Mouse (Mus musculus) forebrain, embryonic 13.5 days (tissue): Measurements from ENCODE around the gene Pfn2. TPM values are rescaled to one million over a fixed set of nuclear protein-coding genes. Genes with fewer than 3 reads are reported as not detected.
"Not testable (repeated sequence)": the region's sequence is repeated elsewhere in the genome, so short reads cannot be mapped to it uniquely, and the experiment has no call there.

Experiments used
- ATAC-seq: fragments of 200-750 bp; cut with Nextera tagmentation; 2 replicates; pipeline ENCODE4 v1.8.0; 2017
- H3K27ac ChIP-seq: fragments of 300-500 bp; sonication (generic); 2 replicates; pipeline ENCODE4 v1.5.1; 2015; ENCODE audit warnings: inconsistent platforms, mild to moderate bottlenecking, moderate library complexity
- H3K27me3 ChIP-seq: fragments of 300-500 bp; sonication (generic); 2 replicates; pipeline ENCODE4 v1.6.1; 2015; ENCODE audit warnings: mild to moderate bottlenecking, inconsistent platforms
- H3K36me3 ChIP-seq: fragments of 300-500 bp; sonication (generic); 2 replicates; pipeline ENCODE4 v1.6.1; 2015; ENCODE audit warnings: mild to moderate bottlenecking, inconsistent platforms; ENCODE audit not compliant: poor library complexity, severe bottlenecking
- H3K4me1 ChIP-seq: fragments of 300-500 bp; sonication (generic); 2 replicates; pipeline ENCODE4 v1.6.1; 2015; ENCODE audit warnings: inconsistent platforms
- H3K4me2 ChIP-seq: fragments of 300-500 bp; sonication (generic); 2 replicates; pipeline ENCODE4 v1.6.1; 2015; ENCODE audit warnings: inconsistent platforms, mild to moderate bottlenecking, moderate library complexity
- H3K4me3 ChIP-seq: fragments of 300-500 bp; sonication (generic); 2 replicates; pipeline ENCODE4 v1.5.1; 2015; ENCODE audit warnings: mild to moderate bottlenecking, inconsistent platforms
- H3K9ac ChIP-seq: fragments of 300-500 bp; sonication (generic); 2 replicates; pipeline ENCODE4 v1.6.1; 2015; ENCODE audit warnings: mild to moderate bottlenecking, inconsistent platforms
- H3K9me3 ChIP-seq: fragments of 300-500 bp; sonication (generic); replicated peaks from 2 replicates; pipeline ENCODE4 v1.6.1; 2016; ENCODE audit warnings: inconsistent platforms
- WGBS: fragments of 180-500 bp; shearing (Covaris S2); methylation state at CpG from one replicate; pipeline ENCODE4 v1.1.7; 2015; 5-methylcytosine and 5-hydroxymethylcytosine counted together
- polyA plus RNA-seq: library from polyadenylated mRNA; unstranded; fragments of >200 nt; fragmentation: Nextera tagmentation; extraction: Ambion mirVana; gene quantifications from 2 replicates; pipeline ENCODE4 v1.2.1, GENCODE M21; 2015

Pfn2 gene
- polyA plus RNA-seq: 444 and 476 TPM in 2 replicates

DNA sequence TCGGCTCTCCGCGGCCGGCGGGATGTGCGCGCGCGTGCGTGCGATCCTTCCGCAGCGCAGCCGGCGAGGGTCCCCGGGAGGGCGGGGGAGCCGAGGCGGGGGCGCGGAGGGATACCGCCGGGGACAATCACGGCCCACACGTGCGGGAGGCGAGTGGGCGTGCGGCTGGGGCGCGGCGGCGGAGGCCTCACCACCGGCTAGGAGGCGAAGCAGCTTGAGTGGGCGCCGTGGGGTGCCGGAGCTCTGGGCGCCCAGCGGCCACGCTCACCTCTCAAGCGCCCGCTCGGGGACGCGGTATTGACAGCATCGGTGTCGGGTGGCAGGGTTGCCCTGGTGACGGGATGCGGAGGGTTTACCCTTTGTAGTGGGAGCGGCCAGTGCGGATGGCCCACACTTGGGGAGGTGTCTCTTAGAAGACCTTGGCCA is at the start of gene Pfn2:
Gene Pfn2 (minus strand): TSS at position 320 of the 426 bp plus-strand sequence.
- H3K4me3 ChIP-seq: peak within 1 kb of the TSS; percentile 99
- ATAC-seq: peak; percentile 90
- peak within 1 kb of the TSS; percentile 73 for H3K4me2 ChIP-seq
- no peaks in the 10 kb centered on the region for H3K27me3 ChIP-seq
- H3K9me3 ChIP-seq: no peaks in the 10 kb centered on the region
- H3K27ac ChIP-seq: peak within 1 kb of the TSS; percentile 100
- peaks cover 22% of the 10 kb centered on the region for H3K4me1 ChIP-seq
- H3K9ac ChIP-seq: peak within 1 kb of the TSS; percentile 97
- peaks cover 19% of the 10 kb centered on the region for H3K36me3 ChIP-seq
- WGBS: under 1% methylated on average over 44 of the region's 52 CpGs

DNA sequence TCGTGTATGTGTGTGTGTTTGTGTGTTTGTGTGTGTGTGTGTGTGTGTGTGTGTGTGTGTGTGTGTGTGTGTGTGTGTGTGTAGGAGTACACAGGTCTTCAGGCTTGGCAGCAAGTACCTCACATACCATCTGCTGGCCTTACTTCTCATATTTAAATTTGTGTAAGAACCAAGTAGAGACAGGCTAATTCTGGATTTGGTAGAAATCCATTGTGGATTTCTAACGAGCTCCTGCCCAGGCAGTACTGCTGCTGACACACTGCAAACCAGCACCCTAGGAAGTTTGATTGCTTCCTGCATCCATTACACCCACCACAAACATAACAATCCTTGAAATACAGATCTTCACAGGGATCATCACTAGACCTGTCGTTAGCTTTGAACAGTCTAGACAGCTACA is 35.1 kb upstream of the Pfn2 start:
- Histone ChIP-seq H3K27ac (no peak overlapping the region), H3K4me3 (no peak overlapping the region), H3K9ac (no peak overlapping the region), H3K4me2 (no peak overlapping the region), H3K27me3 (no peaks in the 10 kb centered on the region), H3K9me3 (no peaks in the 10 kb centered on the region), H3K4me1 (no peaks in the 10 kb centered on the region), H3K36me3 (no peaks in the 10 kb centered on the region)
- ATAC-seq: no peak
- 63% methylated on average over 3 of the region's 3 CpGs for WGBS

DNA sequence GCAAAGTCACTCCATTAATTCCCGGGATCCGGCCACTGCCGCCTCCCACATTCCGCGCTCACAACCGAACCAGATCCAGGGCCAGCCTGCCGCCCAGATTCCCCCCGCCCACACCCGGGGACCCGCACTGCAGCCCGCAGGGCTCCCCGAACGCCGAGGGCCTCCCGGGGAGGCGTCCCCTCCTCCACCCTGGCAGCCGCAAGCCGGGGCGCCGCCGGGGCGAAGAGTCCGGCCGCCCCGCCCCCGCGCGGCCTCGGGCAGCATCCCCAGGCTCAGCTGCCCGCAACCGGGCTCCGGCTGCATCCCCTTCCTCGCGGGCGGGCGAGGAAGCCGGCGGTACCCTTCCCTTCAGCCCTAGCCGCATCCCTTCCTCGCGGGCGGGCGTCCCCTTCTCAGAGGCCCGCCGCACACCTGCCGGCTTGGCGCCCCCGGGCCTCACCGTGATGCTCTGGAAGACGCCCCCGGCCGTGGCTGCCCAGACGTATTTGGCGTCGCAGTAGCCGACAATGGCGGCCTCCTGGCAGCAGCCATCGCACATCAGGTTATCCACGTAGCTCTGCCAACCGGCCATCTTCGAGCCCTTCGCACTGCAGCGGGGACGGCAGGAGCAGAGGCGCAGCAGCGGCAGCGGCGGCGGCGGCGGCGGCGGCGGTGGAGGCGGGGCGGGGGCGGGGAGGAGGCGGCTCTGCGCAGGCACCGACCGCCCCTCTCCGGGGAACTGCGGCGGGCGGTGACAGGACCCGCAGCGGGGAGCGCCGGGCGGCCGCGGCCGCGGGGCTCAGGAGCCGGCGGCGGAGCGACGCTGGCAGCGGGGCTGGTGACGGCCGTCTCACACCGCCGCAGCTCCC is 743 bp downstream of the Pfn2 start:
- no peaks in the 10 kb centered on the region for H3K27me3 ChIP-seq
- peak overlapping the region; percentile 99 for H3K4me3 ChIP-seq
- under 1% methylated on average over 77 of the region's 104 CpGs for WGBS
- peak overlapping the region; percentile 100 for H3K27ac ChIP-seq
- no peaks in the 10 kb centered on the region for H3K9me3 ChIP-seq
- ATAC-seq: peak; percentile 87
- peaks cover 26% of the 10 kb centered on the region for H3K4me1 ChIP-seq
- peak overlapping the region; percentile 97 for H3K9ac ChIP-seq
- peaks cover 25% of the 10 kb centered on the region for H3K36me3 ChIP-seq
- peak overlapping the region; percentile 73 for H3K4me2 ChIP-seq

DNA sequence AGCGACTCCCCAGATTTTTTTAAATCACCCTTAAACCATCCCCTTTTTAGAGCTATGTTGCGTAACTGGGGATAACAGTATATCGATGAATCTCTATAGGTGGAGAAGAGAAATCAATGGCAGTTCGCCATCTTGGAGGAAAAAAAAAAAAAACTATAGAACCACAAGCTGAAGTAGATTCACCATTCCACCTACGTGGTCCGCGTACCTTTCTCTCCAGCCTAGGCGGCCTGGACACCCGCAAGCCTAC is 1.3 kb downstream of the Pfn2 start:
- Histone ChIP-seq H3K9ac (peak overlapping the region; percentile 97), H3K36me3 (peaks cover 29% of the 10 kb centered on the region), H3K4me2 (peak overlapping the region; percentile 73), H3K27me3 (no peaks in the 10 kb centered on the region), H3K9me3 (no peaks in the 10 kb centered on the region), H3K4me1 (peaks cover 26% of the 10 kb centered on the region), H3K4me3 (peak overlapping the region; percentile 99), H3K27ac (peak overlapping the region; percentile 100)
- WGBS: under 1% methylated on average over 9 of the region's 9 CpGs
- no peak for ATAC-seq

DNA sequence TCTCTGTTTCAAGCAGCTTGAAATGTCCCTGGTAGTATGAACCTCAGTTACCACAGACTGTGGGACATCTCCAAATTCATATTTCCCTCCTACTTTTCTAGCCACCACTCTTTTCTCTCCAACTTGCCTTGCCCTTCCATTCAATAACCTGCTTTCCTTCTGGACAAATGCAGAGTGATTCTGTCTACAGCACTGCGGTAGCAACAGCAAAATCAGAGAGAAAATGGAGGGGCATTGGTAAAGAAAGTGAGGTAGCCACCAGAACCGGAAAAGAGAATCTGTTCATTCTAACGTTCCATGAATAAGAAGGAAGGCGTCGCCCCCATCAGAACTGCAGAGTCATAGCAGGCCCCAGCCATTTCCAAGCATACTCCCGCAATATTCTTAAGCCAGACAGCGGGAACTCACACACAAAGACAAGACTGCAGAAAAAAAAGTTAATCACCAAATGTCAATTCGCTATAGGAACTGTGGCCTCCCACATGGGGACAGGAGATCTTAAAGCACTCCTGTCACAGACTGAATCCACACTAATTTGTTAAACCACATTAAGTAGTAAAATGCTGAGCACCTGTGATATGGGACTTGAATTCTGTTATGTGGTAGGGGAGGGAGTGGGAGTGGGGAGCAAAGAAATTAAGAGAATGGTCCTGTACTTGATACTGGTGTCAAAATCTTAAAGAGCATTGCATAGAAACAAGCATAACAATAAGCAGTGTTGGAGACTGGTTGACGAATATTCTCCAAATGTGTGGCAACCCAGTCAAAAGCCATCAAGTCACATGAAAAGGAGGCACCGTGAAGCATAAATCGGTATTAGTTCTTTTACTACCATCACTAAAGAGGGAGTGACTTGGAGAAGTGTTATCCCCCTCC is 1.9 kb downstream of the Pfn2 start:
- Histone ChIP-seq H3K9ac (peak overlapping the region; percentile 97), H3K27ac (peak overlapping the region; percentile 100), H3K9me3 (no peaks in the 10 kb centered on the region), H3K4me3 (peak overlapping the region; percentile 99), H3K4me2 (peak overlapping the region; percentile 73), H3K27me3 (no peaks in the 10 kb centered on the region), H3K4me1 (peaks cover 26% of the 10 kb centered on the region), H3K36me3 (peaks cover 34% of the 10 kb centered on the region)
- WGBS: 4% methylated on average over 11 of the region's 11 CpGs
- ATAC-seq: no peak

DNA sequence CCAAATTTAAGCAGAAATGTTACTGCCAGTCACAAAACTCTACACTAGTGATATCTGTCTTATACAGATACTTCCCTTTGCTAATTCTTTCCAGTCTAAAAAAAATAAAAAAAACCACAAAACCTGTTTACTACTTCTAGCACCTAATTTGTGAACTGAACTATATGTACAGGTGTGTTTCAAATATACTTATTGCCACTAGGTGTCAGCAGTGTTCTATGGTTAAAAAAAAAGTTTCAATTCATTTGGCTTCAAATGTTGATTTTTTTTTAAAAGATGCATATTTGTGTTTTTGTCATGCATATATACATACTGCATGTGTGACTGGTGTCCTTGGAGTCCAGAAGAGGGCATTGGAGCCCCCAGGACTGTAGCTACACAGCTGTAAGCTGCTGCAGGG is 4.1 kb downstream of the Pfn2 start:
- Histone ChIP-seq H3K27ac (no peak overlapping the region), H3K9ac (no peak overlapping the region), H3K4me1 (peaks cover 26% of the 10 kb centered on the region), H3K36me3 (peaks cover 45% of the 10 kb centered on the region), H3K4me3 (no peak overlapping the region), H3K9me3 (no peaks in the 10 kb centered on the region), H3K27me3 (no peaks in the 10 kb centered on the region), H3K4me2 (no peak overlapping the region)
- no peak for ATAC-seq

DNA sequence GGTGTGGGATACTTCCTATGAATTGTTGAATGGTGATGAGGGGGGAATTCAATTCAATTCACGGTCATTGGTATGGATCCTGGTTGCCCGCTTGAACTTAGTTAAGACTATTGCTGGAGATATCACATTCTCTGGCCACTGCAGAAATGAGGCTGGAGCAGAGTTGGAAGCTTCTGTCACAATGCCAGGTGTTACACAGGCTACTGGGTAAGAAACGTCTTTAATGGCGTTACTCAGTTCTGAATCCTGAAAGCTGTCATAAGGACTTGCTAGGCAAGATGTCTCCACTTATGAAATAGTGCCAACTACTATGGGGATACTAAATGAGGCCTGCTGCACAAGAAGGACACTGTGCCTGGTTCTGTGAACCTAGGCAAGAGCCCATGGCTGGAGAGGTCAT is 11.0 kb downstream of the Pfn2 start:
- 91% methylated on average over 4 of the region's 4 CpGs for WGBS
- ATAC-seq: no peak

DNA sequence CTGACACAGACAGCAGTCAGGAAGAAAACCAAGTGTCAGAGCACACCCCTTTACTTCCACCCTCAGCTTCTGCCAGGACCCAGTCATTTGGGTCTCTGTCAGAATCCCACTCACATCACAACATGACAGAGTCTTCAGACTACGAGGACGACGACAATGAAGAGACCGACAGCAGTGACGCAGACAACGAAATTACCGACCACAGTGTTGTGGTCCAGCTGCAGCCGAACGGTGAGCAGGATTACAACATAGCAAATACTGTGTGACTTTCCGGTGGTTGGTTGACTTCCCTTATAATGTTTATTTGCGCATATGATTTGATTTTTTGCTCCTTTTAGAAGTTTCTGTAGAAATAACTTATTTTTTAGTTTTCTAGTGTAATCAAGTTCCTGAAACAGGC is 14.3 kb downstream of the Pfn2 start:
- 92% methylated on average over 11 of the region's 11 CpGs for WGBS
- no peak overlapping the region for H3K4me3 ChIP-seq
- no peaks in the 10 kb centered on the region for H3K9me3 ChIP-seq
- H3K27ac ChIP-seq: no peak overlapping the region
- H3K9ac ChIP-seq: no peak overlapping the region
- peaks cover 29% of the 10 kb centered on the region for H3K36me3 ChIP-seq
- no peaks in the 10 kb centered on the region for H3K4me1 ChIP-seq
- no peak overlapping the region for H3K4me2 ChIP-seq
- no peaks in the 10 kb centered on the region for H3K27me3 ChIP-seq
- no peak for ATAC-seq

More for the DNA sequence above, 11.0 kb downstream of the Pfn2 start:
- Histone ChIP-seq H3K36me3 (peaks cover 31% of the 10 kb centered on the region), H3K4me2 (no peak overlapping the region), H3K9ac (no peak overlapping the region), H3K9me3 (no peaks in the 10 kb centered on the region), H3K27me3 (no peaks in the 10 kb centered on the region), H3K4me1 (no peaks in the 10 kb centered on the region), H3K27ac (no peak overlapping the region), H3K4me3 (no peak overlapping the region)

DNA sequence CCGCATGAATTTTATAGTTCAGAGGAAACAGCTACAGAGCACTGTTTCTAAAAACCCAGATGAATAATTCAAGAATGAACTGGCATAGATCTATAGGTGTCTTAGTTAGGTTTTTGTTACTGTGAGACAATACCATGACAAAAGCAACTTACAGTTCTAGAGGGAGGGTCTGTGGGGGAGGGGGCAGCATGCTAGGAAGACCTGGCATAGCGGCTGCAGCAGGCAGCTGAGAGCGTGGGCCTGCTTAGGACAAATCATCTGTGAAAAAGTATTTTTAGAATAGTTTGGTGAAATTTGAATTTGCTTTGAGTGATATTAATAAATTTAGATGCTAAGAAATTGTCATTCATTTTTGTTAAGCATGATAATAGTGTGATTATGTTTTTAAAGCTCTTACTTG is 22.0 kb downstream of the Pfn2 start:
- WGBS: 89% methylated on average over 3 of the region's 3 CpGs
- H3K9ac ChIP-seq: no peak overlapping the region
- H3K36me3 ChIP-seq: peaks cover 29% of the 10 kb centered on the region
- no peak overlapping the region for H3K4me2 ChIP-seq
- ATAC-seq: no peak
- no peaks in the 10 kb centered on the region for H3K4me1 ChIP-seq
- no peak overlapping the region for H3K4me3 ChIP-seq
- H3K27me3 ChIP-seq: no peaks in the 10 kb centered on the region
- no peaks in the 10 kb centered on the region for H3K9me3 ChIP-seq
- no peak overlapping the region for H3K27ac ChIP-seq

DNA sequence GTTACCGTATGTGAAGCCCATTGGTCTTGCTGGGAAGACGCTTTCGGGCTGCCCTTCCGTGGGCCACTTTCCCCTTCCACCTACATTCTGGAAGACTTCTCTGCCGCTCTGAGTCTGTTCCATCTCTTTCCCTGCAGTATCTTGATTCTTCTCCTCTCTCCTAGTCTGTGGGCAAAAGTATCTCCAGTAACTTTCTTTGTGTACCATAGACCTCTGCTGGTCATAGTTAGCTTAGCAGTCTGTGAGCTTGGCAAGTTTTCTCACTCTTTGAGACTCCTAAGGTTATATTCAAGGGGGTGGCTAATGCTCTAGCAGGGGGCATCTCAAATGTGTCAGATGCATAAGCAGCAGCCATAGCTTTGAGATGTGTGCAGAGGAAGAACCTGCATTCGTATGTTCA is 32.4 kb downstream of the Pfn2 start:
- H3K4me1 ChIP-seq: no peaks in the 10 kb centered on the region
- no peaks in the 10 kb centered on the region for H3K27me3 ChIP-seq
- no peak overlapping the region for H3K9ac ChIP-seq
- H3K27ac ChIP-seq: no peak overlapping the region
- H3K4me3 ChIP-seq: no peak overlapping the region
- H3K9me3 ChIP-seq: no peaks in the 10 kb centered on the region
- WGBS: 84% methylated on average over 6 of the region's 6 CpGs
- no peaks in the 10 kb centered on the region for H3K36me3 ChIP-seq
- no peak overlapping the region for H3K4me2 ChIP-seq
- peak; percentile 24; the same call in 1 of the 2 replicates for ATAC-seq

DNA sequence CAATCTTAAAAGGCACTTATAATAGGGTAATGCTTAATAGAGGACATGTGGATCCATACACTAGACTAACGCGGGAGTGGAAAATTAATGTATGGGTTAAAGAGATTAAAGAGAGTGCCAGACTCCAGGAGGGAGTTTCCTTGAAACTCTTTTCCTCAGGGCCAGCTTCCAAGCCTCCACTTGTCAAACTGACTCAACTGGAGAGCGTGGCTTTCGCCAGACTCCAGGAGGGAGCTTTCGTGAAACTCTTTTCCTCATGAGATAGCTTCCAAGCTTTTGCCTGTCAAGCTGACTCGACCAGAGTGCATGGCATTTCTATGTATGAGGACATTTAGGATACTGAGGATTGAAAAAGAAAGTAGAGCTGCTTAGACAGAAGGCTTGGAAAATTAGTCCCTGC is 52.8 kb downstream of the Pfn2 start:
- H3K4me2 ChIP-seq, H3K27me3 ChIP-seq, H3K9ac ChIP-seq, ATAC-seq, H3K9me3 ChIP-seq, H3K27ac ChIP-seq, H3K4me3 ChIP-seq: not testable (repeated sequence)
- WGBS: 41% methylated on average over 6 of the region's 6 CpGs
- H3K4me1 ChIP-seq: peaks cover 10% of the 10 kb centered on the region
- peaks cover 13% of the 10 kb centered on the region; the same call in 1 of the 2 replicates for H3K36me3 ChIP-seq
